Mouse (Mus musculus) small intestine, adult 2 months (tissue): ENCODE measurements around the gene Phyh. TPM values are rescaled to one million over a fixed set of nuclear protein-coding genes. Genes with fewer than 3 reads are reported as not detected.
A peak's percentile ranks its signal among the peaks of the same experiment; 100 is the strongest.

Experiments
- H3K27ac ChIP-seq: fragments of 200-500 bp; 2 replicates; pipeline ENCODE4 v1.5.1; 2012; ENCODE audit warnings: low read depth, low read length, control low read depth, inconsistent platforms; ENCODE audit not compliant: insufficient read depth
- H3K27me3 ChIP-seq: fragments of 200-500 bp; 2 replicates; pipeline ENCODE4 v1.6.1; 2012; ENCODE audit warnings: mild to moderate bottlenecking, moderate library complexity, low read length, inconsistent platforms; ENCODE audit not compliant: control insufficient read depth, insufficient read depth
- H3K36me3 ChIP-seq: fragments of 200-500 bp; 2 replicates; pipeline ENCODE4 v1.6.1; 2012; ENCODE audit warnings: mild to moderate bottlenecking, low read length, control low read depth, inconsistent platforms; ENCODE audit not compliant: control insufficient read depth, insufficient read depth
- H3K4me1 ChIP-seq: fragments of 200-500 bp; 2 replicates; pipeline ENCODE4 v1.6.1; 2012; ENCODE audit warnings: low read length, inconsistent platforms, mixed read lengths; ENCODE audit not compliant: control insufficient read depth, insufficient read depth, insufficient read length
- H3K4me3 ChIP-seq: fragments of 200-500 bp; 2 replicates; pipeline ENCODE4 v1.5.1; 2012; ENCODE audit warnings: low read depth, mild to moderate bottlenecking, control low read depth, inconsistent platforms, low read length, moderate library complexity
- CTCF ChIP-seq: fragments of 200-500 bp; IDR thresholded peaks from 2 replicates; pipeline ENCODE4 v1.5.1; 2012; ENCODE audit warnings: low read depth, mild to moderate bottlenecking, control low read depth, inconsistent platforms, low read length, moderate library complexity, mixed read lengths; ENCODE audit not compliant: insufficient replicate concordance, insufficient read length; ENCODE audit errors: extremely low read depth
- POLR2A ChIP-seq: fragments of 200-500 bp; IDR thresholded peaks from 2 replicates; pipeline ENCODE4 v1.6.1; 2012; ENCODE audit warnings: low read depth, mild to moderate bottlenecking, control low read depth, inconsistent platforms, low read length, moderate library complexity
- WGBS: fragments of 180-500 bp; shearing (Covaris S2); methylation state at CpG from one replicate; pipeline ENCODE4 v1.1.7; 2018; 5-methylcytosine and 5-hydroxymethylcytosine counted together
- polyA plus RNA-seq: library from polyadenylated mRNA; depleted of rRNA; stranded (reverse); fragments of >200 nt; gene quantifications from 2 replicates; pipeline ENCODE4 v1.2.3, GENCODE M21; 2012

The Phyh gene
- polyA plus RNA-seq, 1 experiment = 94.8 TPM

GRCm38 (mm10) chr2:4913949-4914348, 4.9 kb upstream of the Phyh start:
- 0 out of 2 replicates have a peak, but pooled peaks cover 1% of the 10 kb centered on the region for H3K36me3 ChIP-seq
- peaks cover 7% of the 10 kb centered on the region; the same call in 1 of the 2 replicates for H3K4me1 ChIP-seq
- 89% methylated on average over 7 of the region's 7 CpGs for WGBS
- no peaks in the 10 kb centered on the region for H3K27me3 ChIP-seq
- H3K27ac ChIP-seq = no peak overlapping the region
- no peak overlapping the region for H3K4me3 ChIP-seq
- no peak for TF ChIP-seq POLR2A
- TF ChIP-seq CTCF = no peak

DNA sequence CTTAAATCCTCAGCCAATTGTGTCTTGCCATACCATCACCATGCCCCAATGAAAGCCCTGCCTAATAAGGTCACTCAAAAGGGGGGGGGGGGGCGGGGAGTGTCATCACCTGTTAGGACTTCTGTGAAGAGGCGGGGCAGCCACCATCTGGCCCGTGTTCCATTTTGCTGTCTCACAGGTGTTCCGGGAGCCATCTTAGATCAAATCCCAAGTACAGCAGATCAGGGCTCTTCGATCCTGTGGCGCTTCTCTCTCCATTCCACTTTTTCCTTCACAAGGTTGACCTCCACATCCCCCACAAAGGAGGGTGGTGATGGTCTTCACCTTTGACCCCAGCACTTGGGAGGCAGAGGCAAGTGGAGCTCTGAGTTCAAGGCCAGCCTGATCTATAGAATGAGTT, 2.8 kb upstream of the Phyh start:
- H3K27me3 ChIP-seq = no peaks in the 10 kb centered on the region
- no peak overlapping the region for H3K4me3 ChIP-seq
- H3K27ac ChIP-seq = no peak overlapping the region
- H3K36me3 ChIP-seq = no peaks in the 10 kb centered on the region
- TF ChIP-seq CTCF (no peak), POLR2A (no peak)
- WGBS = 70% methylated on average over 6 of the region's 6 CpGs
- H3K4me1 ChIP-seq = peaks cover 13% of the 10 kb centered on the region; the same call in 1 of the 2 replicates

- TF ChIP-seq POLR2A (no peak), CTCF (peak; percentile 88; the same call in 1 of the 2 replicates)
- Histone ChIP-seq H3K27me3 (no peaks in the 10 kb centered on the region), H3K36me3 (no peaks in the 10 kb centered on the region), H3K27ac (peak overlapping the region; percentile 86), H3K4me3 (peak overlapping the region; percentile 25), H3K4me1 (peaks cover 18% of the 10 kb centered on the region; the same call in 1 of the 2 replicates)
- 4% methylated on average over 8 of the region's 8 CpGs for WGBS
These were observed 1.3 kb upstream of the Phyh start for GRCm38 (mm10) chr2:4917326-4918021.

GRCm38 (mm10) chr2:4921019-4921418, 2.2 kb downstream of the Phyh start:
- Histone ChIP-seq H3K4me1 (peaks cover 21% of the 10 kb centered on the region; the same call in 1 of the 2 replicates), H3K27me3 (no peaks in the 10 kb centered on the region), H3K27ac (no peak overlapping the region), H3K36me3 (peaks cover 16% of the 10 kb centered on the region), H3K4me3 (no peak overlapping the region)
- no peak for TF ChIP-seq CTCF
- no peak for TF ChIP-seq POLR2A
- WGBS = 78% methylated on average over 5 of the region's 5 CpGs

DNA sequence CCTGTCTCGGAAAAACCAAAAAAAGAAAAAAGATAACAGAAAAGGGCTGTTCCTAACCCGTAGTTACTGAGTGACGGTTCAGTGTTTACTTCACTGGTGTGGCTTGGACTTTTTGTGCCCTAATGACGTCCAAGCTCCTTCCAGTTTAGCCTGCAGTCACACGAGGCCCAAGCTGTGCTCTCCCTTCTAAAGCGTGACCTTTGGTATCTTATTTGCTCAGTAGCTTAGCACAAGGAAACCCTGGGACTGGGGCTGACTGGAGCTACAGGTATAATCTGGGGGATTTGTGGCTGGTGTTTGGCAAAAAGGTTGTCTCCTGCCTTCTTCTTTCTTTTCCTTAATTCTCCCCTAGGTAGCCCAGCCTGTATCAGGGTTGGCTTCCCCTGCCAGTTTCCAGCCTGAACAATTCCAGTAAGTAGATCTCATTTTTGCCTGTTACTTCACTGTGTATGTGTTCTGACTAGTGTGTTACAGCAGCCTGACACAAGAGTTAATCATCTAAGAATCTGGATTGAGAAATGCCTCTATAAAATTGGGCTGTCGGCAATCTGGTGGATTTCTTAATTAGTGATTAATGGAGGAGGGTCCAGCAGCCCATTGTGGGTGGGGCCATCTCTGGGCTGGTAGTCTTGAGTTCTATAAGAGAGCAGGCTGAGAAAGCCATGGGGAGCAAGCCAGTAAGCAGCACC, 3.8 kb downstream of the Phyh start:
- Histone ChIP-seq H3K36me3 (peaks cover 32% of the 10 kb centered on the region), H3K27me3 (no peaks in the 10 kb centered on the region), H3K4me1 (peaks cover 14% of the 10 kb centered on the region; the same call in 1 of the 2 replicates), H3K27ac (peak overlapping the region; percentile 96), H3K4me3 (no peak overlapping the region)
- WGBS = 25% methylated on average over 7 of the region's 7 CpGs
- TF ChIP-seq POLR2A (no peak), CTCF (no peak)

DNA sequence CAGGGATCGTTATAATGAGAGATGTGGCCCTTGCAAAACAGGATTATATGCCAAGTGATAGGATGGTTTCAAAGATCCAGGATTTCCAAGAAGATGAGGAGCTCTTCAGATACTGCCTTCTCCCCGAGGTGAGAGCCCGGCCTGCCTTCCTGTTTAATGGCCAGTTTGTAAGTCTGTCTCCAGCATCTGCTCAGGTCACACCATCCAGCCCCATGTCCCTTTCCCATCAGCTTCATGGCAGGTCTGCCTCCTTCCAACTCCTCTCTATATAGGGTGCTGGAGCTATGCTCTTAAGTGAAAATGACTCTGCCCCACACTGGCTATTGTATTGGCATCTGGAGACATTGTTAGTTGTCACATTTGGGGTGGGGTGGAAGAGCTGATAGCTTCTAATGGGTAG, 8.6 kb downstream of the Phyh start:
- H3K4me1 ChIP-seq = peaks cover 3% of the 10 kb centered on the region; the same call in 1 of the 2 replicates
- 91% methylated on average over 3 of the region's 3 CpGs for WGBS
- peaks cover 68% of the 10 kb centered on the region for H3K36me3 ChIP-seq
- H3K4me3 ChIP-seq = no peak overlapping the region
- TF ChIP-seq CTCF (no peak), POLR2A (no peak)
- no peak overlapping the region for H3K27ac ChIP-seq
- no peaks in the 10 kb centered on the region for H3K27me3 ChIP-seq

DNA sequence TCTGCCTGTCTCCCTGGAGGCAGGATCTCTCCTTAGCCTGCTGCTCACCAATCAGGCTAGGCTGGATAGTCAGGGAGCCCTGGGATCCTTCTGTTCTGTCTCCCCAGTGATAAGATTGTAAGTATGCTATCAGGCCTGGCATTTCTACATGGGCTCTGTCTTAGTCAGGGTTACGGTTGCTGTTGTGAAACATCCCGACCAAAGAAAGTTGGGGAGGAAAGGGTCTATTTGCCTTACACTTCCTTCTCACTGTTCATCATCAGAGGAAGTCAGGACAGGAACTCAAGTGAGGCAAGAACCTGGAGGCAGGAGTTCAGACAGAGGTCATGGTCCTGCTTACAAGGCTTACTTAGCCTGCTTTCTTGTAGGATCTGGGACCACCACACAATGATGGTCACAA, 10.4 kb downstream of the Phyh start:
- Histone ChIP-seq H3K36me3 (peaks cover 68% of the 10 kb centered on the region), H3K27me3 (no peaks in the 10 kb centered on the region), H3K4me3 (no peak overlapping the region), H3K4me1 (no peaks in the 10 kb centered on the region), H3K27ac (no peak overlapping the region)
- no peak for TF ChIP-seq POLR2A
- no peak for TF ChIP-seq CTCF
- WGBS = 80% methylated on average over 2 of the region's 2 CpGs
